Mouse (Mus musculus) spleen, adult 2 months (tissue): ENCODE measurements around the gene Pxt1.

ENCODE experiments used
- CTCF ChIP-seq: fragments of 200-500 bp; IDR thresholded peaks from 2 replicates; pipeline ENCODE4 v1.5.1; 2011; ENCODE audit warnings: mild to moderate bottlenecking, inconsistent platforms; ENCODE audit not compliant: insufficient read depth, insufficient read length, insufficient replicate concordance; ENCODE audit errors: extremely low read depth
- POLR2A ChIP-seq: fragments of 200-500 bp; IDR thresholded peaks from 2 replicates; pipeline ENCODE4 v1.6.1; 2011; ENCODE audit warnings: low read depth, low read length, inconsistent platforms

DNA sequence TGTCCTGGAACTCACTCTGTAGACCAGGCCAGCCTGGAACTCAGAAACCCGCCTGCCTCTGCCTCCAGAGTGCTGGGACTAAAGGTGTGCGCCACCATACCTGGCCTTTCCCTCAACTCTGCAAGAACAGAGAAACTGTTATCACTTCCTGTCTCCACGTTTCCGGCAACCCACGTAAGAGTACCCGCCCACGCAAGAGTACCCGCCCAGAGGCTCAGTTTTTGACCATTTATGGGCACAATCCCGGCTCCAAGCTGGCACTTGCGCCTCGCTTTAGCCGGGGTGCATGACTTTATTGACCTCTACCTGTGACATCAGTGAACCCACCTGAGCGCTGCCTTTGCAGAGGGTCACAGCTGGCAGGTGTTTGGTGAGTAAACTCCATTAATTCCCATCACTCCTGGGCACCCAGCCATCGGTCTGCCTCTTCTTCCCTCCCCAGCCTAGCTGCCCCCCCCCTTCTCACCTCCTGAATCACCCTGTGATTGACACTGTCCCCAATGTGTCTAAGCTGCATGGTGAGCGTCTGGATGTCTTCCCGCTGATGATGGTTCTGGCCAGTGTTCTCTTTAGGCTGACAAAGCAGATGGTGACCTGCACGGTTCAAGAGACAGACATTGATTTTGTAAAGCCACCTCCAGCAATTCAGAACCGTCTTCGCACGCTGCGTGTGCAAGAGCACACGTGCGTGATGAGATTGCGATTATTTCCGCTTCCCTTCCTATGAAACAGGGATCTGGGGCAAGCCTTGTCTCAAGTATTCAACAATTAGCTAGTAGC lies 2.7 kb downstream of the Pxt1 start:
- TF ChIP-seq CTCF (no peak), POLR2A (no peak)
